Mouse (Mus musculus): ENCODE results near the gene Pld4.
A peak's percentile ranks its signal among the peaks of the same experiment; 100 is the strongest.

The Pld4 gene

GRCm38 (mm10) chr12:112760154-112760926 is at the start of gene Pld4:
Gene Pld4 (plus strand): TSS chr12:112760655.
- peak; percentile 42 for DNase-seq (ENCODE audit: low read depth, low spot score)

- DNase-seq (ENCODE audit: low read depth, low spot score): no peak
Observed at GRCm38 (mm10) chr12:112713984-112714383, 46.5 kb upstream of the Pld4 start.

GRCm38 (mm10) chr12:112717140-112717539 is 43.3 kb upstream of the Pld4 start:
- peak; percentile 78 for DNase-seq (ENCODE audit: low read depth, low spot score)

GRCm38 (mm10) chr12:112718995-112719394 is 41.5 kb upstream of the Pld4 start:
- DNase-seq (ENCODE audit: low read depth, low spot score): no peak

GRCm38 (mm10) chr12:112720216-112720615 is 40.2 kb upstream of the Pld4 start, which contains the start of gene Cep170b:
Gene Cep170b (plus strand): TSS chr12:112720455.
- DNase-seq (ENCODE audit: low read depth, low spot score): no peak

- DNase-seq (ENCODE audit: low read depth, low spot score): no peak
Observed at GRCm38 (mm10) chr12:112720890-112721423, 39.5 kb upstream of the Pld4 start.

GRCm38 (mm10) chr12:112721424-112722239 is 38.8 kb upstream of the Pld4 start:
- DNase-seq (ENCODE audit: low read depth, low spot score): peak; percentile 94

- DNase-seq (ENCODE audit: low read depth, low spot score): no peak
Observed at GRCm38 (mm10) chr12:112722240-112723027, 38.0 kb upstream of the Pld4 start.

- no peak for DNase-seq (ENCODE audit: low read depth, low spot score)
Observed at GRCm38 (mm10) chr12:112723028-112723330, 37.5 kb upstream of the Pld4 start.

- DNase-seq (ENCODE audit: low read depth, low spot score): no peak
Observed at GRCm38 (mm10) chr12:112723445-112723844, 37.0 kb upstream of the Pld4 start.

- DNase-seq (ENCODE audit: low read depth, low spot score): peak; percentile 85
Observed at GRCm38 (mm10) chr12:112724077-112724805, 36.2 kb upstream of the Pld4 start.

GRCm38 (mm10) chr12:112727801-112728200 is 32.7 kb upstream of the Pld4 start:
- DNase-seq (ENCODE audit: low read depth, low spot score): no peak

- DNase-seq (ENCODE audit: low read depth, low spot score): no peak
Observed at GRCm38 (mm10) chr12:112730808-112731207, 29.6 kb upstream of the Pld4 start.

- no peak for DNase-seq (ENCODE audit: low read depth, low spot score)
Observed at GRCm38 (mm10) chr12:112732591-112732990, 27.9 kb upstream of the Pld4 start.

- no peak for DNase-seq (ENCODE audit: low read depth, low spot score)
Observed at GRCm38 (mm10) chr12:112734108-112734820, 26.2 kb upstream of the Pld4 start.

- DNase-seq (ENCODE audit: low read depth, low spot score): no peak
Observed at GRCm38 (mm10) chr12:112734881-112735655, 25.4 kb upstream of the Pld4 start.

- DNase-seq (ENCODE audit: low read depth, low spot score): no peak
Observed at GRCm38 (mm10) chr12:112735896-112736635, 24.4 kb upstream of the Pld4 start.

- no peak for DNase-seq (ENCODE audit: low read depth, low spot score)
Observed at GRCm38 (mm10) chr12:112736636-112736925, 23.9 kb upstream of the Pld4 start.

GRCm38 (mm10) chr12:112737081-112737480 is 23.4 kb upstream of the Pld4 start:
- DNase-seq (ENCODE audit: low read depth, low spot score): no peak
